Mouse (Mus musculus) right cerebral cortex, postnatal 4 days (tissue): ENCODE measurements around the gene Pianp.
A peak's percentile ranks its signal among the peaks of the same experiment; 100 is the strongest.

ENCODE experiments used
- DNase-seq: peaks from one replicate; pipeline ENCODE4 v3.0.0-alpha.2; 2022

The Pianp gene

DNA sequence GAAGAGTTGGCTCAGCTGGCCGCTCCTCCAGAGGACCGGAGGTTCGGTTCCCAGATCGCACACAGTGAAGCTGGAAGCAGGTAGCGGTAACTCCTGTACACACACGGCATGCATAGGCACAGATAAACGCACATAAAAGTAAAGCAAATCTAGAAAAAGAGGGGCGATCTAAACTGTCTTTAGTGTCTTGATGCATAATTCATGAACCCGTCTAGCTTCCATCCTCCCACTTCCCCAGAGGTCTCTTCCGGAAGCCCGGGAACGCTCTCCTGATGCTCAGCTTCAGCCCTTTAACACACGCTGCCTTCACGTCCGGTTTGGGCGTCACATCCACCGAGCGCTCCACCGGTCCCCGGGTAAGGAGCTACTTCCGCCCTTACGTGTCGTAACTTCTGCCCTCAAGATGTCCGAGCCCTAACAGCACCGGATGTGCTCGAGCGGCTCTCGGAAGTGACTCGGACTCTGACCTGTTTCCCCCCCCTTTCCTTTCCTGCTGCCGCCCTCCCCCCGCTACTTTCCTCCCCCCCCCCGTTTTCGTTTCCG lies 12.2 kb downstream of the Pianp start:
- peak; percentile 90 for DNase-seq

GRCm38 (mm10) chr6:125009129-125009180 lies 12.5 kb downstream of the Pianp start, which contains the start of gene Zfp384:
Gene Zfp384, plus strand, starts transcription at chr6:125009145.
- no peak for DNase-seq

DNA sequence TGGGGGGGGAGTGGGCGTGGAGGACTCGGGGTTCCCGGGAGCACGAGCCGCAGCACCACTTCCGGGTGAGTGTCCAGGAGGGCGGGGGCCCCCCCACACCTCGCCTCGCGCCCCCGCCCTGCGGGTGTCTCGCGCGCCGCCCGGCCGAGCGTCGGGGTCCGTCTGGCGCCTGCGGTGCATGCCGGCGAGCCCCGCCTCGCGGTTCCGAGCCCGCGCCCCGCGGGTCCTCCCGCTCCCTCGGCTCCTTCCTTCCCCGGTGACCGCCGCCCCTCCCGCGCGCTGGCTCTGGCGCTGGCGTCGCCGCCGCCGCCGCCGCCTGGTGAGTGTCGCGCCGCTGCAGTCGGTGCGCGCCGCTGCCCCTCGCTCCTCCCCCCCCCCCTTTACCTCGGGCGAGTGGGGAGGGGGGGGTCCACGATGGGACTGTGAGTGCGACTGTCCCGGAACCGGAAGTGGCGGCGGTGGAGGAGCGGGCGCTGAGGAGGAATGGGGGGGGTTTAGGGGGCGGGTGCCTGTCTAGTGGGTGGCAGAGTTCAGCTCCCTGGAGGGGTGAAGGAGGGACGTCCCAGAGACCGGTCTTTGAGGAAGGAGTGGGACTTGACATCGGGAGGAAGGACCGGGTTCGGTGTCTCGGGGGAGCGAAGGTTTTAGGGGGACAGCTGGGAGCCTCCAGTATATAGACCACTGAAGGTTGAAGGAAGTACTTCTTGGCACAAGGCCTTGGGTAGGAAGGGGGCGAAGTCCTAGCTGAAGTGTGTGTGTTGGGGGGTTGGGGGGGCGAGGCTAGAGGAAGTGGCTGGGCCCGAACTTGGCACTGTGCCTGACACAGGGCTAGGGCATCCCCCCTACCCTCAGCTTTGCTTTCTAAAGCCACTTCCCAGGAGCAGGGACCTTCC lies 12.9 kb downstream of the Pianp start:
- DNase-seq: peak; percentile 80

DNA sequence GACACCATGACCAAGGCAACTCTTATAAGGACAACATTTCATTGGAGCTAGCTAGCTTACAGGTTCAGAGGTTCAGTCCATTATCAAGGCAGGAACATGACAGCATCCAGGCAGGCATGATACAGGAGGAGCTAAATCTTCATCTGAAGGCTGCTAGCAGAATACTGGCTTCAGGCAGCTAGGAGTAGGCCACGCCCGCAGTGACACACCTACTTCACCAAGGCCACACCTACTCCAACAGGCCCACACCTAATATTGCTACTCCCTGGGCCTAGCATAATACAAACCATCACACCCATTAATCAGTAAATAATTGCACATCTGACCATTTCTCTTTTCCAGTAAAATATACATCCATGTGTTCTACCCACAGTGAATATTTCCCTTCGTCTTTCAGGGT lies 21.2 kb downstream of the Pianp start:
- no peak for DNase-seq

GRCm38 (mm10) chr6:125030532-125030931 lies 34.0 kb downstream of the Pianp start:
- DNase-seq: peak; percentile 57

DNA sequence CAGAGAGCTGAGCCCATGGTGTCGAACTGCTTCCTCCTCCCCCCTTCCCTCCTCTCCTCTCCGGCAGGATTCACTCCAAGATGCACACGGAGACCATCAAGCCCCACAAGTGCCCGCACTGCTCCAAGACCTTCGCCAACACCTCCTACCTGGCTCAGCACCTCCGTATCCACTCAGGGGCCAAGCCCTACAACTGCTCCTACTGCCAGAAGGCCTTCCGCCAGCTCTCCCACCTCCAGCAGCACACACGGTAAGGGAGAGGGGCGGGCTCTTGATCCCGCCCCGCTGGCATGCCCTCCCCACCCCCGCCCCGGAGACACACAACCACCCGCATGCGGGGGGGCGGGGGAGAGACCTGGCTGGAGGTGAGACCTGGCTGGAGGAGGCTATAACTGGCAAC lies 35.1 kb downstream of the Pianp start:
- DNase-seq: no peak

- DNase-seq: no peak
Measured at GRCm38 (mm10) chr6:125038666-125039065, 42.2 kb downstream of the Pianp start.

GRCm38 (mm10) chr6:125039131-125039530 lies 42.6 kb downstream of the Pianp start:
- DNase-seq: no peak

DNA sequence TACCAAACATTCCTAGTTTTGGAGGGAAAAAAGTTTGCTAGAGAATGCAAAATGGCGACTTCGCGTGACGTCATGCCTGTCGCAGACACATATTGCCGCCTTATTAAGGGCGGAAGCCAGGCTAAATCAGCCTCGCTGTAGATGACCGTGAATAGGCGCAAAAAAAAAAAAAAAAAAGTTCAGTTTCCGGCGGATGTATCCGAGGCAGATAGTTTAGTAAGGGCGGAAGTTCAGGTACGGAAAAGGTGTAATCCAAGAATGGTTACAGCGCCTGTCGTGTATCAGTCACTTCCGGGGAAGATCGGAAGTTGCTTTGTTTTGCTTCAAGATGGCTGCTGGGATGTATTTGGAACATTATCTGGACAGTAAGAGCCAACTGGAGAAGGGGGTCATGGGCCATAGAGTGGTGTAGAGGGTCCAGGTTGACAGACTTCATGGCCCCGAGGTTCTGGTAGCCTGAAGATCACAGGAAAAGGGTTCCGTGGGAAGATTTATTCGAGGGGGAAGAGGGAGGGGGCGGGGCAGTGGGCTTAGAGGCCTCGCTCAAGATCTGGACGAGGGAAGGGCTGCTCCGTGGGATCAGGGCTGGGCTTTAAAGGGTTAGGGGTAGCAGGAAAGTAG lies 43.1 kb downstream of the Pianp start, which contains the start of gene Ing4:
TSS of gene Ing4 (plus strand) at position 228 of the 621 bp plus-strand sequence.
- DNase-seq: peak; percentile 82

GRCm38 (mm10) chr6:125040221-125040620 lies 43.7 kb downstream of the Pianp start:
- DNase-seq: no peak

DNA sequence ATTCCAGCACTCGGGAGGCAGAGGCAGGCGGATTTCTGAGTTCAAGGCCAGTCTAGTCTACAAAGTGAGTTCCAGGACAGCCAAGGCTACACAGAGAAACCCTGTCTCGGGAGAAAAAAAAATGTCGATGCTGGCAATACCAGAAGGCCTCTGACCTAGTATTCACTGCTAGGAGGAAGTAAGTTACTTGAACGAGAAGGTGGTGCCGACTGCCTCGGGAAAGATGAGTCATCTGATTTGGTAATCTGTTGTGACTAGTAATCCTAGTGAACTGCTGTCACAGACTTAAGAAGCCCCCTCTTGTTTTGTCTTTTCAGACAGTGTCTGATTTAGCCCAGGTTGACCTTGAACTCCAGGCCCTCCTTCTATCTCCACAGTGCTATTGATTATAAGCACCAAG lies 44.6 kb downstream of the Pianp start:
- DNase-seq: no peak

DNA sequence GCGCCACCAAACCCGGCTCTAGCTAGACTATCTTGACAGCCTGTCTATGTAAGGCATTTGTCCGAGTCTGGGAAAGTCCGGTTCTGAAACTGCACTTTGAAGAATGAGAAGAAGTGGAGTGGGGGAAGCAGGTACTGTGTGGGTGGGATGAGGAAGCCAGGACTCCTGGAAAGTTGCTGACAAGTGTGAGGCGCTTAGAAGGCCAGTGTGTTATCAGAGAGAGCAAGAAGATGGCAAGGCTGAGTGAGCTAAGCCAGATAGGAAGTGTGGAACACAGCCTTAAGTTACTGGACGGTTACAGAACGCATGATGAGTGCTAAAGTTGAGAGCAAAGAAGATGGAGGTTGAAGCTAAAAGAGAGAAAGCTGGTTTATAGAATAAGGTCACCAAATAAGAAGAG lies 45.6 kb downstream of the Pianp start:
- no peak for DNase-seq

GRCm38 (mm10) chr6:125046691-125047090 lies 50.2 kb downstream of the Pianp start:
- DNase-seq: peak; percentile 90

GRCm38 (mm10) chr6:125049678-125050077 lies 53.2 kb downstream of the Pianp start, which contains the start of gene Acrbp:
Gene Acrbp, plus strand, starts transcription at chr6:125049689.
- DNase-seq: no peak

- DNase-seq: no peak
Measured at GRCm38 (mm10) chr6:125051237-125051636, 54.7 kb downstream of the Pianp start.
